Mouse (Mus musculus): ENCODE results near the gene Scn9a.

DNA sequence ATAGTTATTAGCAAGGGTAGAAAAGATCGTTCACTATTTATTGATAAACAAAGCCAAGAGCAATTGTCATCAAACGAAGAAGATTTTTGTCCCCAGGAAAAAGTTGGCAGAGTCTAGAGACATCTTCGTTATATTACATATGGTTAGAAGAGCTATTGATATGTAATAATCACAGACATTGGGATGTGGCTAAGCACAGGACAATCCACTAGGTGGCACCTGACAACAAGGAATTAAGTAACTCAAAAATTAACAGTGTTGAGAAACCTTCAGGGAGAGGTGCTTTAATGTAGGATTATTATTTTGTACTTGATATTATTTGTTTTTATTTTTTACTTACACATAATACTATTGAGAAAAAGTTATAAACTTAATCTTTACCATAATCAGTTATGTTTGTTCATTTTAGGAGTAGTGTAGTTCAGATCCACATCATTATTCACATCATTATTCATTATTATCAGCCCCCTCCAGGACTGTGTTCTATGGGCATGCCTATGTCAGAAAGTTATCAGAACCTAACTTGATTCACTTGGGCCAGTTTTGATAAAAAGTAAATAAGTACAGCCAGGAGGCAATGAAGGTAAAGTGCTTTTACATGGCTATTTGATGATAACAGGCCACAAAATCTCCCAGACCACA is 161.5 kb downstream of the Scn9a start:
- TF ChIP-seq CTCF (IDR thresholded peaks at IDR 0.05; ENCODE audit: extremely low read depth, insufficient read depth, low read length) (peak; percentile 37; the same call in 1 of the 2 replicates), POLR2A (IDR thresholded peaks at IDR 0.05; ENCODE audit: extremely low read depth, insufficient read depth, low read length) (no peak)
